ENCODE assay signal across 8 mouse cellular contexts in genomic region chr2:155472671-155473569, GRCm38 (mm10). TPM values are rescaled to one million over a fixed set of nuclear protein-coding genes. Genes with fewer than 3 reads are reported as not detected.
DNase-seq lines count a peak whose midpoint lies in the region; ATAC-seq lines count a peak whose summit lies in the region.

No protein-coding gene starts in this region.

- H3K9ac ChIP-seq in limb, embryonic 13.5 days, result peak overlapping the region; percentile 98
- peak overlapping the region; percentile 94 for H3K9ac ChIP-seq in midbrain, embryonic 13.5 days (replicated peaks)

- no peaks in the 10 kb centered on the region for H3K27me3 ChIP-seq in limb, embryonic 13.5 days
- H3K27me3 ChIP-seq in midbrain, embryonic 13.5 days, result no peaks in the 10 kb centered on the region

- H3K4me1 ChIP-seq in limb, embryonic 13.5 days, result peaks cover 36% of the 10 kb centered on the region
- peaks cover 34% of the 10 kb centered on the region for H3K4me1 ChIP-seq in midbrain, embryonic 13.5 days (replicated peaks)

- peak; percentile 35 for ATAC-seq in inflammation-experienced regulatory T-cells, adult 6 months
- peak; percentile 80 for ATAC-seq in limb, embryonic 13.5 days (ENCODE audit: low FRiP score, low read depth)
- peak; percentile 61 for ATAC-seq in midbrain, embryonic 13.5 days

- peak; percentile 21 to 51 for DNase-seq in urinary bladder, adult 18-20 months (ENCODE audit: low spot score in 2 of 2)
- DNase-seq in urinary bladder, postnatal 10 days (ENCODE audit: low spot score), result no peak
- peak; percentile 67 for DNase-seq in embryo, embryonic 10.5 days (ENCODE audit: low spot score)
- DNase-seq in gastrocnemius, postnatal 36 days, result peak; percentile 27 to 37
- peak; percentile 51 to 65 for DNase-seq in spleen, postnatal 10 days (ENCODE audit: low spot score in 2 of 2)

- H3K4me3 ChIP-seq in limb, embryonic 13.5 days, result peak overlapping the region; percentile 84
- peak overlapping the region; percentile 87 for H3K4me3 ChIP-seq in midbrain, embryonic 13.5 days (replicated peaks)

- H3K36me3 ChIP-seq in limb, embryonic 13.5 days, result no peaks in the 10 kb centered on the region
- no peaks in the 10 kb centered on the region for H3K36me3 ChIP-seq in midbrain, embryonic 13.5 days

- H3K4me2 ChIP-seq in limb, embryonic 13.5 days (replicated peaks), result peak overlapping the region; percentile 86
- peak overlapping the region; percentile 88 for H3K4me2 ChIP-seq in midbrain, embryonic 13.5 days (replicated peaks)

- 1% methylated on average over 36 of the region's 71 CpGs for WGBS in limb, embryonic 13.5 days
- WGBS in midbrain, embryonic 13.5 days, result under 1% methylated on average over 61 of the region's 71 CpGs

- H3K27ac ChIP-seq in limb, embryonic 13.5 days, result peak overlapping the region; percentile 85
- peak overlapping the region; percentile 93 for H3K27ac ChIP-seq in midbrain, embryonic 13.5 days

- no peaks in the 10 kb centered on the region for H3K9me3 ChIP-seq in limb, embryonic 13.5 days
- H3K9me3 ChIP-seq in midbrain, embryonic 13.5 days, result no peaks in the 10 kb centered on the region

- intact Hi-C loops in gastrocnemius, postnatal 36 days (cut with DNase I), result no loop called here

RNA-seq across cellular contexts. Expression of gene Ncoa6, which starts 0.8 kb away (rescaled TPM):
- 10 to 100 TPM; 14.0 to 17.0 TPM for total RNA-seq in gastrocnemius, postnatal 36 days (2021)
- polyA plus RNA-seq in inflammation-experienced regulatory T-cells, adult 6 months (2017; shearing (Covaris generic)), result 10 to 100 TPM in 2 of 3 experiments, 1 to 10 TPM in 1; 8.9 to 14.5 (median 11.5) TPM
- 23.7 and 24.7 TPM in 2 replicates for polyA plus RNA-seq in limb, embryonic 13.5 days (2015; fragmentation: Nextera tagmentation; extraction: Ambion mirVana)
- 30.0 and 34.5 TPM in 2 replicates for polyA plus RNA-seq in midbrain, embryonic 13.5 days (2015; fragmentation: Nextera tagmentation; extraction: Ambion mirVana)

RNA-seq across cellular contexts. Expression of gene Acss2, which starts 44.8 kb away (rescaled TPM):
- total RNA-seq in gastrocnemius, postnatal 36 days (2021), result 10 to 100 TPM; 29.2 to 33.5 TPM
- polyA plus RNA-seq in inflammation-experienced regulatory T-cells, adult 6 months (2017; shearing (Covaris generic)), result 10 to 100 TPM in 2 of 3 experiments, 1 to 10 TPM in 1; 6.9 to 17.6 (median 15.9) TPM
- 13.0 and 13.2 TPM in 2 replicates for polyA plus RNA-seq in limb, embryonic 13.5 days (2015; fragmentation: Nextera tagmentation; extraction: Ambion mirVana)
- 27.5 and 28.0 TPM in 2 replicates for polyA plus RNA-seq in midbrain, embryonic 13.5 days (2015; fragmentation: Nextera tagmentation; extraction: Ambion mirVana)

RNA-seq across cellular contexts. Expression of gene Ggt7, which starts 45.1 kb away (rescaled TPM):
- under 1 TPM; 0.82 to 0.86 TPM for total RNA-seq in gastrocnemius, postnatal 36 days (2021)
- 10 to 100 TPM in 2 of 3 experiments, 1 to 10 TPM in 1; 8.4 to 21.5 (median 17.2) TPM for polyA plus RNA-seq in inflammation-experienced regulatory T-cells, adult 6 months (2017; shearing (Covaris generic))
- polyA plus RNA-seq in limb, embryonic 13.5 days (2015; fragmentation: Nextera tagmentation; extraction: Ambion mirVana), result 7.5 and 9.2 TPM in 2 replicates
- 62.3 and 65.0 TPM in 2 replicates for polyA plus RNA-seq in midbrain, embryonic 13.5 days (2015; fragmentation: Nextera tagmentation; extraction: Ambion mirVana)
